Mouse (Mus musculus): ENCODE results near the gene Ppig.
"Not testable (repeated sequence)": the region's sequence is repeated elsewhere in the genome, so short reads cannot be mapped to it uniquely, and the experiment has no call there.

Gene Ppig

GRCm38 (mm10) chr2:69722273-69722649, at the start of gene Ppig:
Ppig (plus strand) TSS chr2:69722545.
- peak; percentile 1 for DNase-seq (ENCODE audit: low read depth, low spot score)

GRCm38 (mm10) chr2:69673723-69674122, 48.6 kb upstream of the Ppig start:
- no peak for DNase-seq (ENCODE audit: low read depth, low spot score)

GRCm38 (mm10) chr2:69675266-69675665, 47.1 kb upstream of the Ppig start:
- DNase-seq (ENCODE audit: low read depth, low spot score) = no peak

- DNase-seq (ENCODE audit: low read depth, low spot score) = no peak
Observed at GRCm38 (mm10) chr2:69676713-69677112, 45.6 kb upstream of the Ppig start.

GRCm38 (mm10) chr2:69677215-69677614, 45.1 kb upstream of the Ppig start:
- DNase-seq (ENCODE audit: low read depth, low spot score) = not testable (repeated sequence)

GRCm38 (mm10) chr2:69679990-69680389, 42.4 kb upstream of the Ppig start:
- no peak for DNase-seq (ENCODE audit: low read depth, low spot score)

- no peak for DNase-seq (ENCODE audit: low read depth, low spot score)
Observed at GRCm38 (mm10) chr2:69681931-69682330, 40.4 kb upstream of the Ppig start.

- DNase-seq (ENCODE audit: low read depth, low spot score) = peak; percentile 22
Observed at GRCm38 (mm10) chr2:69683036-69683805, 39.1 kb upstream of the Ppig start.

- DNase-seq (ENCODE audit: low read depth, low spot score) = no peak
Observed at GRCm38 (mm10) chr2:69684488-69684887, 37.9 kb upstream of the Ppig start.

GRCm38 (mm10) chr2:69690214-69690613, 32.1 kb upstream of the Ppig start:
- no peak for DNase-seq (ENCODE audit: low read depth, low spot score)

GRCm38 (mm10) chr2:69690843-69691242, 31.5 kb upstream of the Ppig start:
- DNase-seq (ENCODE audit: low read depth, low spot score) = no peak

- DNase-seq (ENCODE audit: low read depth, low spot score) = no peak
Observed at GRCm38 (mm10) chr2:69693501-69693900, 28.8 kb upstream of the Ppig start.

GRCm38 (mm10) chr2:69700446-69700845, 21.9 kb upstream of the Ppig start:
- DNase-seq (ENCODE audit: low read depth, low spot score) = no peak

- DNase-seq (ENCODE audit: low read depth, low spot score) = peak; percentile 39
Observed at GRCm38 (mm10) chr2:69712171-69712570, 10.2 kb upstream of the Ppig start.

- DNase-seq (ENCODE audit: low read depth, low spot score) = peak; percentile 93
Observed at GRCm38 (mm10) chr2:69712981-69713625, 9.2 kb upstream of the Ppig start, which contains the start of gene Fastkd1. Fastkd1 (minus strand) TSS chr2:69713516.

GRCm38 (mm10) chr2:69713626-69714014, 8.7 kb upstream of the Ppig start:
- DNase-seq (ENCODE audit: low read depth, low spot score) = no peak

- DNase-seq (ENCODE audit: low read depth, low spot score) = no peak
Observed at GRCm38 (mm10) chr2:69714126-69714525, 8.2 kb upstream of the Ppig start.

- DNase-seq (ENCODE audit: low read depth, low spot score) = no peak
Observed at GRCm38 (mm10) chr2:69716483-69716882, 5.9 kb upstream of the Ppig start.

- DNase-seq (ENCODE audit: low read depth, low spot score) = no peak
Observed at GRCm38 (mm10) chr2:69719121-69719520, 3.2 kb upstream of the Ppig start.

GRCm38 (mm10) chr2:69722650-69723518, 539 bp downstream of the Ppig start:
- DNase-seq (ENCODE audit: low read depth, low spot score) = peak; percentile 92

GRCm38 (mm10) chr2:69723519-69723825, 1.1 kb downstream of the Ppig start:
- peak; percentile 6 for DNase-seq (ENCODE audit: low read depth, low spot score)

- DNase-seq (ENCODE audit: low read depth, low spot score) = no peak
Observed at GRCm38 (mm10) chr2:69745091-69745490, 22.7 kb downstream of the Ppig start.

Measured in telencephalon, adult 2 months (tissue).